Mouse (Mus musculus) gastrocnemius, postnatal 14 days (tissue): ENCODE data around the gene Tob2. TPM values are rescaled to one million over a fixed set of nuclear protein-coding genes. Genes with fewer than 3 reads are reported as not detected.

ENCODE experiments used
- DNase-seq: peaks from one replicate; pipeline ENCODE4 v3.0.0; 2021; ENCODE audit warnings: mixed read lengths
- intact Hi-C: fragments of 180-260 bp; cut with DNase I; formaldehyde crosslinking; loops from one replicate; pipeline ENCODE4 v1.15.1; 2025; ENCODE audit warnings: low total_unique reads
- total RNA-seq, 2 experiments: library from RNA; stranded (reverse); gene quantifications; 2 replicates each; pipeline ENCODE4 v1.2.3; 2021

Tob2 gene
- total RNA-seq, 2 experiments from 2014 or later = 44.8 to 106 TPM

DNA sequence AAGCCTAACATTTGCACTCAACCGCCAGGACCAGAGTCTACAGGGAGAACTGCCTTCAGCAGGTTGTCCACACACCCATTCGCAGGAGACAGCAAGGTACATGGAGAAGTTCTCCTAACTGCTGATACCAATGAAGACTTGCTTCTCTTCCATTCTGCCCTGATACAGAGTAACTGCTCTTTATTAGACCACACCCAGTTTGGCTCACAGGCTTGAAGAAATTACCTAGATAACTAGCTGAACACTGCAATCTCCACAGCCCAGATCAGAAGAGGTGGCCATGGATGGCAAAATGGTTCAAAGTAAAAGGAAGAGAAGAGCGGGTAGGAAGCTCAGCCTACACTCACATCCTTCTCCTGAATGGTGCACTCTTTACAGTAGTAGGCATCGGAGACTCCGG, 11.4 kb upstream of the Tob2 start:
- no peak for DNase-seq
- intact Hi-C loops = no loop called here

DNA sequence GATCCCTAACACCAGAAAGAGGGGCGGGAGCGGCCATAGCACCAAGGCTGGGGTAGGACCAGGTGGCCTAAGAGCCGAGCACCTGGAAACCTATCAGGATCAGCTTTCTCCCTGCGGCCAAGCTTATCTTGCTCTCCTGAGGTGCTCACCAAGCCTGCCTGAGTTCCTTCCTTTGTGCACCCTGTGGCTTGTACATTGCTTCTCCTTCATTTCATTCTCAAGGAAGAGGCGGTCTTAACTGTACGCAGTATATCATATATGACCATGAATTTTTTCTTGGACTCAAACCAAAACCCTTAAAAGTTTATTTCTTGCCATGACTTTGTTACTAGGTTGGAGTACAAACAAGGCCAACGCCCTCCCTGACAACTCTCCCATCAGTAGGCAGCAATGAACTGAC, 5.6 kb upstream of the Tob2 start:
- intact Hi-C loops = no loop called here
- no peak for DNase-seq

DNA sequence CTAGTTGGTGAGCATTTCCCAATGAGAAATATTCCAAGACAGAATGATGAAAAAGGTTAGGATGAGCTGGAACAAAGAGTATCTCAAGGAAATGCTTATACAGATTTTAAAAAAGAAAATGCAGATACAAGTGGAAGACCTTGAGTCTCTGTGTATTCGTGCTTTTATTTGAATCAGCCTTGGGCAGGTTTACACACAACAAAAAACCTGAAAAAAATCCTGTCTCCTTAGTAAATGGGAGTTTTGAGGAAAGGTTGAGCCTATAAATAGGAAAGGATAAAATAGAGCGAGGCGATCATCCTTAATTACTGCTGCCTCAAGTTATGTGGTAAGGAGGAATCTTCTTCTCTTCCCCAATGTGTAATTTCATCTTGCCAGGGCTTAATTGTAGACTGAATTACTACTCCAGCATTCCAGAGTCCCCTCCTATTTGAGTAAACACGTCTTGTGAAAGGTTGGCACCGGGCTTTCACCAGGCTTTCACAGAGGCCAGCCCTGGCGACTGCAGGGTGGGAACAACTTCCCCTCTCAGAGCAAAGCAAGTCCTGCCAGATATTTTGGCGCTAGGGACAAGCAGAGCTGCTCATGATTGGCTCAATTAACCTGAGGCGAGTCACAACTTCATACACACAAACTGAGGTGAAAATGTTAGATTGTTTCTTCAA, 2.0 kb upstream of the Tob2 start:
- intact Hi-C loops = no loop called here
- DNase-seq = no peak

DNA sequence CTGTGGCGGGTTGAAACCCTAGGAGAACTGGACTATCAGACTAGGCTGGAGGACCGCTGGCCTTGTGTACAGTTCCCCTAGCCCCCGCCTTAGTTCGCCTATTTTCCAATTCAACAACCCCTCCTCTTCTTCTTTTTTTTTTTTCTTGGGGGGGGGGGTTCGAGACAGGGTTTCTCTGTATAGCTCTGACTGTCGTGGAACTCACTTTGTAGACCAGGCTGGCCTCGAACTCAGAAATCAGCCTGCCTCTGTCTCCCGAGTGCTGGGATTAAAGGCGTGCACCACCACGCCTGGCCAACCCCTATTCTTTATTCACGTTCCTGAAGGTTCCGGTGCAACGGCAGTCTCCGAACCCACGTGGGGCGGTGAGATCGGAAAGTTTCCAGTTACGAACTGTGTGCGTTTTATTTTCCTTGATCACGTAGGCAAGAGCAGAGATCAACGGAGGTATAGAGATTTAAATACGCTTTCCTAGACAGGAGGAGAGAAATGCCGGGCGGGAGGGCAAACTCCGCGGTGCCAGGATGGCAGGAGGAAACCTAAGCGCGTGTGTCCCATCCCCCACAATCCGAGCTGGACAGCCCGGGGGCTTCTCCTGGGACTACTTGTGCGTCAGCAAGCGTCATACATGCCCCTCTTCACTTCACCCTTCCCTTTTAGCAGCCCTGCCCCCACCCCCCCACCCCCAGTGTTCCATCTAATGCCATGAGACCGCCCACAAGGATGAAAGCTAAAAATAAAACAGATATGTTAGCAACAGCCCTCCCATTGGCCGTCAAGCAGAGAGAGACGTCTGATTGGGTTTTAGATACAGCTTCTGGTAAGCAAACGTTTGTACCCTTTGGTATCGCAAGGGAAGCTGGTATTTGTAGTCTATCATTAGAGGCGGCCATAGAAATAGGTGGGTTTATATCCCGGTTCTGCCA, 997 bp upstream of the Tob2 start:
- peak; percentile 70 for DNase-seq
- intact Hi-C loops = no loop called here

DNA sequence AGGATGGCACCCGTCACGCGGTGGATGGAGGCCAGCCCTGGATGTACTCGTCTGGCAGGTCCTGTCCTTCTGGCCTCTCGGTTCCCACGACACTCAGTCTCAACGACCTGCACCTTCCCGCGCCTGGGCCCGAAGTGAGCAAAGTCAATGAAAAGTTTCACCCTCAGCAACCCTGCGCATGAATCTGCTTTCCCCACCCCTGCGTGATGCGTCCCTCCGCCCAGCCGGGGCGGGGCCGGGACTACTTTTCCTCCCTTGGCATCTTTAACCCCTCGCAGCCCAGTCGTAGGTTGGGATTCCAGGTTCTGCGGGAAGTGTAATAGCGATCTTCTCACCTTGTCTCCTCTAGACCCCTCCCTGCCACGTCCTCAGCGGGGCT, 469 bp downstream of the Tob2 start:
- intact Hi-C loops = no loop called here
- peak; percentile 91 for DNase-seq

DNA sequence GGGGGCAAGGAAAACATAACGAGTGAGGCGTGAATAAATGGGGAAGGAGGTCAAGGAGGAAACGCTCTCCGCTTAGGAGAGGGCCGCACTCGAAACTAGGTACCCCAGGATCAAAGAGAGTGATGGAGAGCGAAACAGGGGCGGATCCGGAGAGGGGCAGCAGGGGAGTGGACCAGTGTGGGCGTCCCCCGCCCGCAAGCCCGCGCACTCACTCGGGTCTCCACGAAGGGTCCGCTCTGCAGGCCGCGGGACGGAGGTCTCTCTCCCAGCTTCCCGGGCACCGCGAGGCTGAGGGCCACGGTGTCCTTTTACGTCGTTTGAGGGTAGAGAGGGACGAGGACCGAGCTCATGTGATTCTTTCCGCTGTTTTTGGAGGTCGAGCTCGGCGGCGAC, 876 bp downstream of the Tob2 start:
- intact Hi-C loops = no loop called here
- no peak for DNase-seq

DNA sequence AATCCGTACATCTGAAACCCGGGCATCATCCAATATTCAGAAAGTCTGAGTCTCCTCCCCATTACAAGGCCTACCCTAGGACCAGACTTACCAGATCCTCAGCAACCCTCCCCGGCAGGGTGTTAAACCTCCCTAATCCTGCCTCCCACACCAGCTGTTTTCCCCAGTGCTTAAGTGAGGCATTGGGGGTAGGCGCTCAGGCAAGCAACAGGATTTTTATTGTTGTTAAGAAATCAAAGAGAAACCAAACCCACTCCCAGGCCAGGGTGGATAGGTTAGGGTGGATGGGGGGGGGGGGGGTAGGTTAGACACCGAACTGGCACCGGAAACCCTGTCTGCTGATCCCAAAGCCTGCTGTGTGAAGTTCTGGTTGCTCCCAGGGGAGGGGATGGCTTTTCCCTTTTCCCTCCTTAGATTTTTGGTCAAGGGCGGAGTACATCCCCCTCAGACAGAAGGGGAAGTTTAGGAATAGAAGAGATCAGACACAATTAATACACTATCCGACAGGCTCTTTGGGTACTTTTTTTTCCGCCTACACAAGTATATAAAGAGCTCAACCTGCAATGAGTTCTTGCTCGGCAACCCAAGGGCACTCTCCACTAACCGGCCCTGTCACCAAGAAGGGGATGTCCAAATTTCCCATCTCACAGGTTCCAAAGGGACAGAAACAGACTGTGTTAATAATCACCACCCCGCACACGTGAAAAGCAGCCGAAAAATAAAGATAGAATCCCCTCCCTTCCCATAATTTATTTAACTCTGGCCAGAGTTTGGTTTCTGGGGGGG, 1.5 kb downstream of the Tob2 start:
- DNase-seq = no peak
- intact Hi-C loops = no loop called here

DNA sequence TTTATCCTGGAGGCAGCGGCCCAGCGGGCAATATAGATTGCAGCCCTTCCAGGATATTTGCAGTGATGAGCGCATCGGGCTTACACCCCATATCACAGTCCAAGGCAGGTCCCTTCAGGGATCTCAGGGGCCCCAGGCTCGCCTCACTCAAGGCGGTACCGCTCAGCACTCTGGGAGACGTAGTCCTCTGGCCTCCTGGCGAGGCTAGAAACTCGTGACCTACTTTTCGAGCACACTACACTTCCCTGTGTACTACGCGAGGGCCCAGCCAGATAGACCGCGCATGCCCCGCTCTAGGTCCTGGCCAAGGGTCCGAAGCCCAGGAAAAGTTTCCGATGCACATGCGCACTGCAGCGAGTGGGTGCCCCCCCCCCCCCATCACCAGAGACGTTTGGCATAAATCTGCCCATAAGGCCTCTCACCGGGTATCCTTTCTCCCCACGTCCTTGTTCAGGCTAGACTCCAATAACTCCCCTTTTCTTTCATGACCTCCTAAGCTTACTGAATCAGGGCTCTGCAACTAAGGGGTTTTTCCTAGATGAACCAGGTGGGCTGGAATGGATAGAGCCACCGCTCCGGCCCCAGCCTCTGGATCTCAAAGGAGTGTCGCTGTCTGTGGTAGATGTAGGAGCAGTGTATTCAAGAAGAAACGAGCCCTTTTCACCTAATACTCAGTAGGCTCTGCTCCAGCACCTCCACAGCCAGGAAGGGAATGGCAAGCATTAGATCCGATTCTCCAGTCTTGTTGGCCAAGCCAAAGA, 2.4 kb downstream of the Tob2 start:
- peak; percentile 90 for DNase-seq
- intact Hi-C loops = no loop called here

DNA sequence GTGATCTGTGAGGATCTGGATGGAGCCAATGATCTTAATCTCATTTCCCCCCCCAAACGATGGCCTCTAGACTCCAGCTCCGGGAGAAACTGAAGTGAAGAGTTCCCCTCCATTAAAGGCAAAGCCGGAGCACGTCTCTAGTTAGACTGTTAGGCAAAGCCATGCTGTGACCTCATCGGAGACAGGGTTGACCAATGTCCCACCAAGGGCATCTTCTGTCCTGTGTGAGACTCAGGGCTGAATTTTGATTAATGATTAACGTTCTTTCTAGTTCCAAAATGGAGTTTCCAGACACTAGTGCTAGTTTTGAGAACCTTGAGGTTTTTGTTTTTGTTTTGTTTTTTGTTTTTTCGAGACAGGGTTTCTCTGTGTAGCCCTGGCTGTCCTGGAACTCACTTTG, 5.5 kb downstream of the Tob2 start:
- no peak for DNase-seq
- intact Hi-C loops = no loop called here

DNA sequence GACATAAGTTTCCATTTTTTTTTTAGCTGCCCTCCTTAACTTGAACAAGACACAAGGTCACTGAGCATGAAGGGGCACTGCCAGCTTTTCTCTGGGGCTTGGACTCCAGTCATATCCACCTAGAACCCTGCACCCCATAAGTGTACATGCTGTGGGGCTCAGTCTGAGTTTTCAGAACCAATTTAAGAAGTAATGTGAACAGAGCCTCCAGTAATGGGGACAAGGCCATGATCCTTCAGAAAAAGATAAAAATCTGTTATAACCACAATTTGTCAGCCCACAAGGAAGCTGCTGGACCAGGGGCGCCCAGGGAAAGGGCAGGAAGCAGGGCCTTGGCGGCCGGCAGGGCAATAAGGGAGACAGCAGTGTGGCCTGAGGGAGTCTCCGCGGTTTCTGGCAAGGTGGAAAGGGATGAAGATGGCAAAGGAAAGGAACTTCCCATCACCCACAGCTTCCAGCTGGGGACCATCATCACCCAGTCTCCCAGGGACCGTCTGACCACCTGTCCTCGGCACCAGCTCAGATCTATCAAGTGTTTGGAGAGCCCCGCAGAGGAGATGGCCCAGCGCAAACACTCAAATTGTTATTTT, 6.1 kb downstream of the Tob2 start:
- DNase-seq = no peak
- intact Hi-C loops = no loop called here

DNA sequence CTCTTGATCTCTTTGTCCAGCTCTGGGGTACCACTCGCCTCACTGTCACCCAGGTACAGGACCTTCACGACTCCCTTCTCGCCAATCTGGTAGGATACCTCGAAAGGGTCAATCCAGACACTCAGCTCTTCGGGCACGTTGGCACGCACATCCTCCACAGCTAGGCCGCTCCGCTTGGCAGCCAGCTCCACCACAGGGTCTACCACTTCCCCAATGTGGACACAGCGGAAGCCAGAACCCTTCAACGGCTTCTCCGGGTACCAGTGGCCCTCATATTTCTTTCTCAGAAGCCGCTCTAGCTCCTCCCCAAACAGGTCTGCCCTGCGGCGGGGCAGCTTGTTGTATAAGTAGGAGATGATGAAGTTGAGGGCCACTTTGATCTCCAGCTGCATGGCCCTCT, 7.2 kb downstream of the Tob2 start:
- DNase-seq = no peak
- intact Hi-C loops = no loop called here

DNA sequence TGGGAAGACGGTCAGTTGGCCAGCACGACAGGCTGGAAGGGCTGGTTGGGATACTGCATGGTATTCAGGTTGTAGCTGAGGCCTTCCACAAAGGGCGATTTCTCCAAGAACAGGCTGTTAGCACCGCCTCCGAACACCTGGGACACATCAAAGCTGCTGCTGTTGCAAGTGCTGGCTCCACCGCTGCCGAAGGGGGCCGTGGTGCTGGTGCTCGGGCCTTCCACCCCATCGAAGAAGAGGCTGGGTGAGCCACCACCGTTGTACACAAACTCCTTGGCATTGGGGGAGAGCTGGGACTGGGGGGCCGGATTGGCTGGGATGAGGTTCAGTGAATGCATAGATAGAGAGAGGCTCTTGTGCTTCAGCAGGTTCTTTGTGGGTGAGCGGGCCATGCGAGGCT, 7.9 kb downstream of the Tob2 start:
- no peak for DNase-seq
- intact Hi-C loops = no loop called here

DNA sequence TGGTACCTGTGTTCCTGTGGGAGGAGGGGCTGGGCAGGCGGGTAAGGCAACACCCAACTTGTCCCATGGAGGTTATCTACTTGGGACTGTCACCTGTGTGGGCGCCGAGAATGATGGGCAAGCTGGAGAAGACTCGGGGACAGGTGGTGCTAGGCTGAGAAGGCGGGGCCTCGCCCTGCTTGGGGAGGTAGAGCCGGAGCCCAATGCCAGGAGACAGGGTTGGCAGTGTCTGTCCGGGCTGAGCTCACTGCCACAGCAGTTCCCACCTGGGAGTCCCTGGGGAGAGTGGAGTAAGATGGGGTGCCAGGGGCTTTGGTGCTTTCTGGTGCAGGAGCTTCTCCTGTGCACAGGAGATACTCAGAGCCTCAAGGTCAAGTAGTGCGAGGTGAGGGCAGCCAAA, 9.5 kb downstream of the Tob2 start:
- no peak for DNase-seq
- intact Hi-C loops = no loop called here

DNA sequence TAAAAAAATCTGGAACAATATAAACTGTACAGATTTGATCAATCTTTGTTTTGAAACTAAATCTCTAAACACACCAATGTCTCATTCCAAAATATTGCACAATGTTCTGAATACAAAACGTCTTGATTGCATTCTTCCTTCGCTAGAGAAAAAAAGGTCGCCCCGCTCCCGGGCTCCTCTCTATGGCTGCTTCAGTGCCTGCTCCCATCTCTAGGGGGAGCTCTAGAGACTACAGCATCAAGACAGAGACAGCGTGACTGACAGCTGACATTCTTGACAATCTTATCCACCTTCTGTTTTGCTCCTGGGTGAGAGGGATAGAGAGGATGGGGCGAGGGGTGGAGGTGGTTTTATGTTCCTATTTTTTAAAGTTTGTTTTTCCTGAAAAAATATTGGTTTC, 10.3 kb downstream of the Tob2 start:
- intact Hi-C loops = no loop called here
- DNase-seq = no peak

DNA sequence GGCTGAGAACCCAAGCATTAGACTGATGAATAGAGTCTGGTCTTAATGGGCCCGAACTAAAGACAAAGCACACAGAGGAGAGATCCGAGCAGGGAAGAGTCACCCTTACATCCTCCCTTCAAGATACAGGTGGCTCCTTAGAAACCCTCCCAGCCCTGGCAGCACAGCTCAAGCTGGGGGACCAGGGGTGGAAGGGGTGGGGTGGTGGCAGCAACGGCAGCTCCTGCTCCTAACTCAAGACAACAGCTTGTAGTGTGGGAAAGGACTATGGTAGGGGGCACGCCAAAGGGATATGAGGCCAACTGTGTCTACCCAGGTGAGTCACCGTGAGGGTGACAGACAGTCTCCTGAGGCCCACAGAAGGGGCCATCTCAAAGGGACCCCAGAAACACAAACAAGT, 10.7 kb downstream of the Tob2 start:
- no peak for DNase-seq
- intact Hi-C loops = no loop called here

DNA sequence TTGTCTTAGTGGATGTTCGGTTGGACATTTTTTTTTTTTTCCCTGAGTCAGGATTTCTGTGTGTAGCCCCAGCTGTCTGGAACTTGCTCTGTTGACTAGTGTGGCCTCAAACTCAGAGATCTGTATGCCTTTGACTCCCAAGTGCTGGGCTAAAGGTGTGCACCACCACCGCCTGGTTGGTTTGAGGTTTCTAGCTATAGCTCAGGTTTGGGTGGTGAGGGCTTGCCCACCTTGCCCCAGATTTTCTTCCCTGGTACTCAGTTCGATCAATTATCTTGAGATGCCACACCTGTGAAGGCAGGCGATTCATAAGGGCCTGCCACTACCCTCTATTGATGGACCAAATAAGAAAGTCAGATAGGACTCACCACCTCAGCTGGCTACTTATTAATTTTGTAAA, 11.4 kb downstream of the Tob2 start:
- intact Hi-C loops = no loop called here
- no peak for DNase-seq

DNA sequence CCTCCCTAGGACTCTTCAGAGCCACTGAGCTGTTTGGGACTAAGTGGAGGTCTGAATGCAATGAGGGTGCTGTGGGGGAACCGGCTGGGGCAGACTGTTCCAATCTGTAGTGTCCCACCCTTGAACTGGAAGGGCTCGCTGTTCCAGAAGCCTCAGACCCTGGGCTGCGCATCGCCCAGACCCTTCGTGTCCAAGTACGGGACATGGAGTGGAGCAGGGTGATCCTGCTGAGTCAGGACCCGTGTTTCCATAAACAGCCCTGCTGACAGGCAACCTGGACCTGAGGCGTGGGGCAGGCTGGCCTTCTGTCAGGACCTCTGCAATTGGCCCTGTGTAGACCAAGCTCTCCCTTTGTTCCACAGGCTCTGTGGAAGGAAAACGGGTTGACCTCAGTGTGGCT, 11.8 kb downstream of the Tob2 start:
- intact Hi-C loops = no loop called here
- DNase-seq = peak; percentile 47

DNA sequence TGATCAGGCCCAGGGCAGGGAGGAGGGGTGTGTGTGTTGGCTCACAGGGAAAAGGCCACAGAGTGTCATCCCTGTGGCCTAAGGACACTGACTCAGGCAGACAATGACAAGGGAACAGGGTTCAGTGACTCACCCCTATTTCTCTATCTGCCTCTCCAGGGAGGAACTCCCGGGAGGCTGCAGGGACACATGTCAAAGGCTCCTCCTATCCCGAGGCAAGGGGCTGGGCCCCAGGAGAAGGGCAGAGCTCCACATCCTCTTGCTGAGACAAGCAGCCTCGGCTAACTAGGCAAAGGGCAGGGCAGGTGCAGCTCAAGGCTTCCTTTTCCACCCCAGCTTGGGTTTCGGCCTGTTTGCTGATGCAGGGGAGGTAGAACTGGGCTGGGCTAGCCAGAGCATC, 12.9 kb downstream of the Tob2 start:
- intact Hi-C loops = no loop called here
- DNase-seq = peak; percentile 77

DNA sequence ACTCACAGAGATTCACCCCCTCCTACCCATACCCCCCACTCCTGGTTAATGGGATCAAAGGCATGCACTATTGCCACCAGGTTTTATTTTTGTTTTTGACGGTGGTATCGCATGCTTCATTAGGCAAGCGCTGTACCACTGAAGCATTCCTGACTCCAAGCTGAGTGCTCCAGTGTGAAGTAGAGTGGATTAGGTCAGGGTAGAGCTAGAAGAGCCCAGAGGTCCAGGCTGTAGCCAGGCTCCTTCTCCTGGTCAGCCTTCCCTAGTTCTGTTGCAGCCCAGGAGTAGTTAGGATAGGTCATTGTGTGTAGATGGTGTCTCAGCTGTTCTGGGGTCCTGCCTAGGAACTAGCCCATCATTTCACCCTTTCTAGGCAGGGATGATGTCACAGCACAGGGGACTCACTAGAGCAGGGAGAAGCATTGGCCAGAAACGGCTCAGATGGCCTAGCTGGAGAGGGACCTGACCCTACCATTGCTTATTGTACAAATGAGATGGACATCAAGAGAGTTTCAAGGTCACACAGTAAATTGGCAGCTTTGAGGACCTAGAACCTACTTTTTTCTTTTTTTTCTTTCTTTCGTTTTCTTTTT, 13.5 kb downstream of the Tob2 start:
- intact Hi-C loops = no loop called here
- no peak for DNase-seq
